Mouse (Mus musculus) MN1 (cell line): ENCODE measurements around the gene Igfbp3.
"Not testable (repeated sequence)": the region's sequence is repeated elsewhere in the genome, so short reads cannot be mapped to it uniquely, and the experiment has no call there.

Source experiments
- DNase-seq: peaks from one replicate; pipeline ENCODE4 v3.0.0-alpha.2; 2016; ENCODE audit warnings: low spot score

Igfbp3 gene

GRCm38 (mm10) chr11:7213501-7214341, at the start of gene Igfbp3:
Igfbp3 (minus strand) TSS chr11:7213923.
- DNase-seq, result no peak

DNA sequence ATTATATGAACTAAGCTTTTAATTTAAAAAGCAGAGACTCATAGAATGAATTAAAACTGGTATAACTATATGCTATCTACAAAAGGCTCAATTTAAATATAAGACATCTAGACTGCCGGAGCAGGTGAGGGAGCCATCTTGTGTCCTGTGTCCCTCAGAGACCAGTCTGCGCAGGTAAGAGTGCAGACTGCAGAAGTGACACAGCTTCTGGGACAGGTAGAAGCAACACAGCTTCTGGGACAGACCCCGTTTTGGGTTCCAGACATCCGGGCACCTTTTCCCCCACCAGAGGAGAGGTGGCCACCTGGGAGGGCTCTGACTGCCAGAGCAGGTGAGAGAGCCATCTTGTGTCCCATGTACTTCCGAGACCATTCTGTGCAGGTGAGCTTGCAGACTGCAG, 37.1 kb upstream of the Igfbp3 start:
- DNase-seq, result no peak

- DNase-seq, result no peak
These were observed 36.7 kb upstream of the Igfbp3 start for GRCm38 (mm10) chr11:7250415-7250814.

DNA sequence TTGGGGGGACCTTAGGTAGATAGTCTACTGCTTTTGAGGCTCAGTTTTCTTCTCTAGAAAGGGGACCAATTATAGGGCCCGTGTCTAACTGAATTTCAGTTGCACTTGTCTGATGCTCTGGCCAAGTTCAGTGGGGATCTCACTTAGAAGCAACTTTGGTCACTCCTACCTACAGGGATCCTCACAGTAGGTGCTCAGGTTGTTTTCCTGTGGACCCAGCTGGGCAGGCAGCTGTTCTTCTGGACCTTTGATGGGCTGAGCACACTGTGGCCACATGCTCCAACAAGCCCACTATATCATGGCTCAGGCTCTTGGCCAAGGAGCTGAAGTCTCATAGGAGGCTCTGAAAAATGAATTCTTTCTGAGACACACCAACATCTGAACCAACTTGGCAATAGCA, 31.1 kb upstream of the Igfbp3 start:
- no peak for DNase-seq

GRCm38 (mm10) chr11:7239041-7239740, 25.5 kb upstream of the Igfbp3 start:
- DNase-seq, result no peak

- no peak for DNase-seq
These were observed 24.8 kb upstream of the Igfbp3 start for GRCm38 (mm10) chr11:7238546-7238945.

- no peak for DNase-seq
These were observed 24.0 kb upstream of the Igfbp3 start for GRCm38 (mm10) chr11:7237712-7238111.

DNA sequence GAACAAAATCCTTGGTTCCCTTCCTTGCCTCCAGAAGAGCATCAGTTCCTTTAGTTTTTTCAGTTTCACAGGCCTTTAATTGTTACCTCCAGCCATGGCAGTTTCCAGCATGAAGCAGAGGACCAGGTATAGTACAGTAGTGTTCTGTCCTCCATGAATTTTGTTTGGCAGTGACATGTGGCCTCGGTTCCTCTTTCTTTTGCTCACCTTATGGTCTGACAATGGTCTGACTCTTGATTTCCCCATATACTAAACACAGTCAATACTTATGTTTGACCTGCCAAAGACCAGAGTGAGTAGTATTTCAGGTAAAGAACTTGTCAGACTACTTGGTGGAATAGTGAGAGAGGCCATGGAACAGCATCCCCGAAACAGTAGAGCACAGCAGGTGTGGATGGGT, 23.0 kb upstream of the Igfbp3 start:
- no peak for DNase-seq

GRCm38 (mm10) chr11:7234981-7235609, 21.4 kb upstream of the Igfbp3 start:
- no peak for DNase-seq

- DNase-seq, result no peak
These were observed 20.7 kb upstream of the Igfbp3 start for GRCm38 (mm10) chr11:7234436-7234835.

DNA sequence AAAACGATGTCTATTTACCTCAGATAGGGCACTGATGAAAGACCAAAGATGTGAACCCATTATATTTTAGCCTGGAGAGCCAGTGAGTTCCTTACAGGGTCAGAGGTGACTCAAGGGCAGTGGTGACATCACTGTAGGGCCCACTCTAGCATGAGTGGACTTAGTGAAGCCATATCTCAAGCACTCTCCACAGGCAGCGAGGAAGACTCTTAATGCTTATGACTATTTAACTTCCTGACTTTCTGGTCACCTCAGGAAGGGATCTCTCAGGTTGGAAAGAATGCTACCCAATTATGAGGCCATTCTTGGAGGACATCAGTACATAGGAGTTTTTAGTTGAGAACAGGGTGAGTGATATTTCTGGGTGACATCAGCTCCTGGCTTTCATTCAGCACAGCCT, 19.6 kb upstream of the Igfbp3 start:
- no peak for DNase-seq

DNA sequence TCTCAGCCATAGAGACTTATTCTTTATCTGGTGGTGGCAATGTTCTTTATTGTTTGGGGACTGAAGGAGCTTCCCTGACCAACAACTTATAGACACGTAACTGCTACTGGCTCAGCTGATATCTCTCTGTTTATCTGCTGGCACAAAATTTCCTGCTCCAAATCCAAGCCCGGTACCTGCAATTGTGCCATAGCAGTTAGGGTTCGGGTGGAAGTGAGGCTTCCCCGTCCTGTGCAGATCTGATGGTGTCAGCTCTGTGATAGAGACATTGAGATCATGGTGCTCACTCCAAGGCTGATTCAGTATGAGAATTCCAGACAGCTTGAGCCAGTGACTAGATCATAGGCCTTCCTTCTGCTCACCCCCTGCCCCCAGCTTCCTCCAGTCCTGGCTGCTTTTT, 18.2 kb upstream of the Igfbp3 start:
- no peak for DNase-seq

DNA sequence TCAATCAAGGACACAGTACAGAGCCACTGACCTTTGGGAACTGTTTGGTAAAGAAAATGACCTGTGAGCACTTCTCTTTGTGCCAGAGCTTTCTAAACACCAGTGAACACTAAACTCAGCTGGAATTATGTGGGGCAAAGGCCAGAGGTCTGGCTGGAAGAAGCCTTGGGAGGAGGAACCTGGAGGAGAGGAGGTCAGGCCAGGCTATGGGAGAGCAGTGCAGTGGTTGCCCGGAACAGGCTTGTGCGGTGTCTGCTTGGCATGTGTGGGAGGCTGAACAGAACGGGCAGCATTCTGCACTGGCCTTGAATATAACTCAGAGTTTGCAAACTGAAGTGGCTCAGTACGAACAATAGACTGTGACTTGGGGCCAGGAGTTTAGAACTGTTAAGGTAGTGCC, 16.3 kb upstream of the Igfbp3 start:
- DNase-seq, result no peak

- no peak for DNase-seq
These were observed 14.4 kb upstream of the Igfbp3 start for GRCm38 (mm10) chr11:7228107-7228506.

DNA sequence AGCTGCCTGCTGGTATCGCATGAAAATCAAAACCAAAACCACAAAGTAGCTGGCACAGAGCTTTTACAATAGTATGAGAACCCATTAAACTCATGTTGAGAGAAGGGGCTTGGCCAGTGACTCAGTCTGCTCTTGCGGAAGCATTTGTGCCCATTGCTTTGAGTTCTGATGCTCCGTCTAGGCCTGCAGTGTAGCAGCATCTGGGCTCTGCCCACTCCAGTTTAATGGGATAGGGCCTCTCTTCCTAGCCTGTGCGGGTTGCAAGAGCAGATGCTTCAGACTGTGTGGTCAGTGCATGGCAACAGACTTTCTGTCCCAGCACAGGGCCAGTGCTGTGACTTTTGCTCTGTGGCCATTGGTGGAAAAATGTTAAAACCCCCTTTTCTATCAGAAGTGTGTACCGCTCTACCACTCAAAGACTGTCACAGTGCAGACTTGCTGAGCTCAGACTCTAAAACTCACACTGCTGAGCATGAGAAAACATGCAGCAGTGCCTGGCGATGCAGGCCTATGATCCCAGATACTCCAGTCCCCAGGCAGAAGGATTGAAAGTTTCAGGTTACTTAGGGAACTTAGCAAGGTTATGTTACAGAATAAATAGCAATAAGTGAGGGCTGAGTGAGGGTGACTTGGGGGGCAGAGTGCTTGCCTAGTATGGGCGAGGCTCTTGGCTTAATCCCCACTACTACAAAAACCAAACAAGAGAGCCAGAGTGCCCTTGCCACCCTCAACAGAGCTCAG, 13.3 kb upstream of the Igfbp3 start:
- DNase-seq, result no peak

- DNase-seq, result no peak
These were observed 12.5 kb upstream of the Igfbp3 start for GRCm38 (mm10) chr11:7226200-7226599.

- not testable (repeated sequence) for DNase-seq
These were observed 8.1 kb upstream of the Igfbp3 start for GRCm38 (mm10) chr11:7221826-7222225.

- no peak for DNase-seq
These were observed 2.0 kb upstream of the Igfbp3 start for GRCm38 (mm10) chr11:7215703-7216102.

- DNase-seq, result no peak
These were observed 1.0 kb upstream of the Igfbp3 start for GRCm38 (mm10) chr11:7214761-7215160.

DNA sequence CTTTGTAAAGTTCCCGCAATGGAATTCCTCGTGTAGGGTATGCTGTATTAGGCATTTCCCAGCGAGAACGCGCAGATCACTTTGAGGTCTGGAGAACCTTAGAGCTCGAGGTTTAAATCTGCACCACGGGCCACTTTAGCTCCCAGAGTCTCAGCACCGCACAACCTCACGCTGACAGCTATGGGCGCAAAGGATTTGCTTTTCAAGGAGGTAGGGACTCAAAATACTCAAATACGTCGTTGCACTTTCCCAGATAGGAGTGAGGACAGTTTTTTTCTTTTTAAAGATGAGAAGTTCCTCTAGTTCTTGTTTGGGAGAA, 578 bp upstream of the Igfbp3 start:
- DNase-seq, result no peak

GRCm38 (mm10) chr11:7213161-7213500, 592 bp downstream of the Igfbp3 start:
- DNase-seq, result no peak

DNA sequence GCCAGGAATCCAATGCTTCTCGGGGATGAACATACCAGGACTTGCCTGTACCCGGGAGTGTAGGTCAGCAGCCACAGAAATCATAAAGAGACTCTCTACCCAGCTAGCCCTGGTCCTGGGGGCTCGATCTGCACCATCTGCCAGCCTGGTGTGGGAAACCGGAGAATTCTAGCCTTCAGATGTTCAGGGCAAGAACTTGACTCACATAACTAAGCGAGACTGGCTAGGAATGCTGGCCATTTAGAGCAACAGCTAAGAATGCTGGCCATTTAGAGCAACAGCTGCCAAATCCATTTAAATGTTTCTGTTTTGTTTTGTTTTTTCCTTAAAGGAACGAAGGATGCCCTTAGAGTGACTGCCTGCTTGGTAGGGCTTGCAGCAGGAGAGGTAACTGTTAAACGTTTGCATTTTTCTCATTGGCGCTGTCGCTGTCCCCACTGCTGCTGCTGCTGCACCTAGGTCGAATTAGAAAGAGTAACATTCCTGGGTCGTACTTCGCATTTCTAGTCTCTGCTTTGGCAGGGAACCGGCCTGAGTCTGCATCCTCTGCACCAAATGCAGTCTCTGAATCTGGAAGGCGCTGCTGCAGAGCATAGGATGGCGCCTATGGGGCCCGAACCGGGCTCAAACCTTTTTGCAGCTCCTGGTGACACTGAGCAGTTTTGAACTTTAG, 1.5 kb downstream of the Igfbp3 start:
- no peak for DNase-seq
